Mouse (Mus musculus): ENCODE measurements around the gene Isg20l2.

Gene Isg20l2

DNA sequence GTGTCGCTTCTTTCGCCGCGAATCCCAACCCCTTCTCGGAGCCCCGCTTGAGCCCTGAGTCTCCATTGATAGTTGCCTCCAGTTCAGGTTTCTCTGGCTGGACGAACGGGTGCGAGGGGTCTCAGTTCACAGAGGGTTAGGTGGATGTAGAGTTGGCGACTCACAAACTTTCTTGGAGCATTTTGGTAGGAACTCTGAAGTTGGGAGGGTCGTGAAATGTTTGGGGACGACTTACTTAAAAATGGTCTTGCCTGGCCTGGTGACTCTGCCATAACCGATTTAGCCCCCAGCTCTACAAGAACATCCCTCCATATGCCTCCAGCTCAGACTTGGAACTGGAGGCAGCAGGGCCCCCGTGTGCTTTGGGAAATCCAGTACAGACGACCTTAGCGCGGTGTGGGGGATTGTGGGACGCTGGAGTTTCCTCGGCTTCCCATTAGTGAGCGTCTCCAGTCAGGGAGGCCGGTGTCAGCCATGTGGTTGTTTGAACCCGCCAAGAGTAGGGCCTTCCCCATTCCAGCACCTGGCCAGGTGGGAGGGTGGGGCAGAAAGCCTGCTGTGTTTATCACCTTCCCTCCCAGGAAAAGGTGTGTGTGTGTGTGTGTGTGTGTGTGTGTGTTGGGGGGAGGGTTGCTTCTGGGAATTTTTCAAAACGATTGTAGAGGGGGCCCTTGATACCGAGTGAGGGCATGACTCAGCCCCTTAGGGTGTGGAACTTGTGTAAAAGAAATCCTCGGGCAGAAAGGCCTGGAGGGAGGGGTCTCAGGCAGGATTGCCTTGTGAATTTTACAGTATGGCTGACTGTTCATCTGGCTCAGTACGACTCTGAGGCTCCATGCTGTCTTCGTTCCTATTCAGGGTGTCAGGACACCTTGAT is 22.9 kb upstream of the Isg20l2 start:
- no peak for TF ChIP-seq GATA4 (IDR thresholded peaks at IDR 0.05; ENCODE audit: insufficient replicate concordance, low read length)

DNA sequence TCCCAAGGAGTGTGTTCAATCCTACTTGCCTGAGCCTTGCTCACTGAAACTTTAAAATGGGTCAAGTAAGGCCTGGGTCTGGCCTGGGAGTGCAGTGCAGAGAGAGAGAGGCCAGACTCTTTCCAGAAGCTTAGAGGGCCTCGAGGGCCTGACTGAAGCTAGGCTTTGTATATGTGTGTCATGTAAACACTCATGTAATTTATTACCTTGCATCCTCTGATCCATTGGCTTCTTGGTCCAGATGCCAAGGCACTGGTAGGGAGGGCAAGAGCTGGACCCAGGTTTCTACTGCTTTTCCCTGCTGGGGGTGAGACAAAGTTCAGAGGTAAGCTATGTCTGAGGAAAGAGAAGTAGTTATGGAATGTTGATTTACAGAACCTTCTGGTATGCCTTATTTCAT is 22.2 kb upstream of the Isg20l2 start:
- TF ChIP-seq GATA4 (IDR thresholded peaks at IDR 0.05; ENCODE audit: insufficient replicate concordance, low read length), result no peak

DNA sequence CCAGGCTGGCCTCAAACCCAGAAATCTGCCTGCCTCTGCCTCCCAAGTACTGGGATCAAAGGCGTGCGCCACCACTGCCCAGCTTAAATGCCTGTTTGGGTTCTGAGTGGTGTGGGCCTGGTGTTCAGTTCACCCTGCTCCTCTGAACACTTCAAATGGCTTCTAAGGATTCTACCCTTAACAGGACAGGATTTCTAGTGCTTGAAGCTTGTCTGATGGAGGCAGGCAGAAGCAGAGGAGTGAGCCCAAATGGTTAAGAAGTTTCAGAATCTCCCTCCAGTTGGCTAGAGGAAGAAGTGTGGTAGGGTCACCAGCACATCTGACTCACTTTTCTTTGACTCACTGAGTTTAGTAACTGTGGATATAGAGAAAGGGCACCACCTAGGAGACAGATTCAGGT is 20.7 kb upstream of the Isg20l2 start:
- no peak for TF ChIP-seq GATA4 (IDR thresholded peaks at IDR 0.05; ENCODE audit: insufficient replicate concordance, low read length)

GRCm38 (mm10) chr3:87909874-87910273 is 20.2 kb upstream of the Isg20l2 start:
- no peak for TF ChIP-seq GATA4 (IDR thresholded peaks at IDR 0.05; ENCODE audit: insufficient replicate concordance, low read length)

- no peak for TF ChIP-seq GATA4 (IDR thresholded peaks at IDR 0.05; ENCODE audit: insufficient replicate concordance, low read length)
These were observed 19.5 kb upstream of the Isg20l2 start for GRCm38 (mm10) chr3:87910573-87911141.

DNA sequence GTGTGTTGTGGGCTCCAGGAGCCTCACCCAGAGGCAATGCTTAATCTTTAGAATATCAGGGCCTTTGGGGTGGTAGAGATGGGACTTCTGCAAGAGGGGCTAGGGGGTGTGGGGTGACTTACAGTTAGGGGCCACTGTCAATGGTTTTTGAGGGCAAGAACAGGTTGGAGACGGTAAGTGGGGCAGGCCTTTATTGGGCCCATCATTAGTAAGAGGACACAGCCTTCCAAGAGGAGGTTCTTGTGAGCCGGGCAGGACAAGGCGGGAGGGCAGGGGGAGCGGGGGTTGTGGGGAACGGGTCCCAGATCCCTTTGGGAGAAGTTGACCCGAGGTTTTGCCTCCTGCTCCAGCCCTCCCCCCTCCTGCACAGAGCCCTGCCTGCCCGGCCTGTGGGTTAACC is 16.6 kb upstream of the Isg20l2 start:
- no peak for TF ChIP-seq GATA4 (IDR thresholded peaks at IDR 0.05; ENCODE audit: insufficient replicate concordance, low read length)

GRCm38 (mm10) chr3:87913891-87914290 is 16.2 kb upstream of the Isg20l2 start:
- no peak for TF ChIP-seq GATA4 (IDR thresholded peaks at IDR 0.05; ENCODE audit: insufficient replicate concordance, low read length)

DNA sequence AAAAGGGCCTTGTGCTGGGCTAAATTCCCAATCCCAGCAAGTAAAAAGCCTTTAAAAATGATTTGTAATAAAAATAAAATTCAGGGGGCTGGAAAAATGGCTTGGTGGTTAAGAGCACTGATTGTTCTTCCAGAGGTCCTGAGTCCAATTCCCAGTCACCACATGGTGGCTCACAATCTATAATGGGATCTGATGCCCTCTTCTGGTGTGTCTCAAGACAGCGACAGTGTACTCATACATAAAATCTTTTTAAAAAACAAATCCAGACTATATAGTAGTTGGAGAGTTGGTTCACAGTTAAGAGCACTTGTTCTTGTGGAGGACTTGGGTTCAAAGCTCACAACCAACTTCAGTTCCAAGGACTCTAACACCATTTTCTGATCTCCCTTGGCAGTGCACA is 13.1 kb upstream of the Isg20l2 start:
- TF ChIP-seq GATA4 (IDR thresholded peaks at IDR 0.05; ENCODE audit: insufficient replicate concordance, low read length), result no peak

GRCm38 (mm10) chr3:87918551-87918950 is 11.6 kb upstream of the Isg20l2 start:
- TF ChIP-seq GATA4 (IDR thresholded peaks at IDR 0.05; ENCODE audit: insufficient replicate concordance, low read length), result no peak

DNA sequence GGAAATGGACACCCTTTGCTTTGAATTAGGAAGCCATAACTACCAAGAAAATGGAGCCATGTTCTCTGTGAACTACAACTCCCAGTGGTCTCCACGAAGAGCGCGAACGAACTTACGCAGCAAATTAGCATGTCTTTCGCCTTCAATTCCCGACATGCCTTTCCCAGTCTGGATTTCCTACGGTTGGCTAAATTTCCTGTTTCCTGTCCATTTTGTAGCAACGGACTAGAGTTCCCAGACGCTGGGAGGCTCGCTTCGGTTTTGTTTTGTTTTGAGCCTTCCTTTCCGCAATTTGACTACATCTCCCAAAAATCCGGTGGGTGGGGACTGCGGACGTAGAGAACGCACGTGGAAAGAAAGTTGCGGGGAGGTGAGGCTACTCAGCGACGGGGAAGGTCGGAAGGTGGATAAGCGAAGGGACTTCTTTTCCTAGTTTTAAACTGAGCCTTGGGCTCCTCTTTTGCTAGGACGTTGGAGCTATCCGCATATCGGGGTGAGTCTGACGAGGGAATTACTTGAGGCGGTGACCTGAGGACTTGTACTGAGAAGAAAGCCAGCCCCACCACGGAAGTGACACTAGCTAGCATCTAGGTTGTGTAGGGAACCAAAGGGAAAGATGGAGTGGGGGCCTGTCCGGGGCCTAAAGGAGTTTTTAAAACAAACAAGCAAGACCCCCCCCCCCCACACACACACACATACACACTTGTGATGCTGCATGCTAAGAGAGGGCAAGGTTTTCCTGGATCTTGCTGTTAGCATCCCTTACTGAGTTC is 10.6 kb upstream of the Isg20l2 start, which contains the start of gene Mrpl24:
TSS of gene Mrpl24 (plus strand) at position 171 of the 773 bp plus-strand sequence.
- TF ChIP-seq GATA4 (IDR thresholded peaks at IDR 0.05; ENCODE audit: insufficient replicate concordance, low read length), result no peak

GRCm38 (mm10) chr3:87920270-87920943 is 9.7 kb upstream of the Isg20l2 start:
- TF ChIP-seq GATA4 (IDR thresholded peaks at IDR 0.05; ENCODE audit: insufficient replicate concordance, low read length), result no peak

DNA sequence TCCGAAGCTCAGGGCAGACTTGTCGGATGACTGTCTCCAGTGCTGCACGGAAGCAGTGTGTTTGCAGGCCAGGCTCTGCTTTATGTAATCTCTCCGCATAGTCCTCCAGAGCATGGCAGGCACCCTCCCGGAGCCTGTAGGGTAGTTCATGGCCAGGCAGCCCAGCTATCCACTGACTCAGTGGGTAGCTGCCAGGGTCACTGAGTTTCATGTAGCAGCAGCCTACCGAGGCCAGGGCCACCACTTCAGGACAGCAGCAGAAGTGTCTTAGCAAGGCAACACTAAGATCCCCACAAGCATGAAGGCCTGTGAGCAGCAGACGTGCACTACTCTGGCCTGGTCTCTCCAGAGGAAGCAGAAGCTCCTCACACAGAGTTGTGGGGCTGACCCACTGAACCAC is 5.1 kb upstream of the Isg20l2 start:
- TF ChIP-seq GATA4 (IDR thresholded peaks at IDR 0.05; ENCODE audit: insufficient replicate concordance, low read length), result no peak

DNA sequence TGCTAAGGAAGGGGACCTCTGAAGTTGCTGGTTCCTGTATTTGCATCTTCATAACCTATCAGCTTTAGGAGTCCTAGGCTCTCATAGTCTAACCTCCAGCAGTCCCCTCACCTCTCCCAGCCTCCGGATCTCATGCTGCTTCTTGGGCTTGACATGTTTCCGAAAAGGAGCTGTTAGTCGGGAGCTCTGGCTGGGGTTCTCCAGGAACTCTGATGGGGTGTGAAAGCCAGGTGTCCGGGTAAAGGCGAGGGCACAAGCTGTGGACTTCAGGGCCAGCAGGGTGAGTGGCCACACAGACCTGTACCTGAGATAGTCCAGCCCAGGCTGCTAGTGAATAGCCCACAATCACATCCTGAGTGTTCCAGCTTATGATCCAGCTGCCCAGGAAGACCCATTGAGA is 2.7 kb upstream of the Isg20l2 start:
- TF ChIP-seq GATA4 (IDR thresholded peaks at IDR 0.05; ENCODE audit: insufficient replicate concordance, low read length), result no peak

GRCm38 (mm10) chr3:87929341-87930077 is 605 bp upstream of the Isg20l2 start:
- TF ChIP-seq GATA4 (IDR thresholded peaks at IDR 0.05; ENCODE audit: insufficient replicate concordance, low read length), result no peak

DNA sequence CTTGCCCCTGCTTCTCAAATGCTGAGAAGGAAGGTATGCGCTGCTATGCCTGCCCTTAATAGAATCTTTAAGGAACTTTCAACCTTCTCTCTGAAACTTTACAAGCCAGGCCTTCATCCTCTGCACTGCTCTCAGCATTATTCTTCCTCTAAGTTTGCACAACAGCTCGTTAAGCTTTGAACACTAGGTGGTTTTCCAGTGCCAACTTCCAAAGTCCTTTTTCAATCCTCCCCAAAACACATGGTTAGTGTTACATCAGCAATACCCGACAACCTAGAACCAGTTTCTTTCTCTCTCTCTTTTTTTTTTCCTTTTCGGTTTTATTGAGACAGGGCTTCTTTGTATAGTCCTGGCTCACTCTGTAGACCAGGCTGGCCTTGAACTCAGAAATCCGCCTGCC is 3.9 kb downstream of the Isg20l2 start:
- TF ChIP-seq GATA4 (IDR thresholded peaks at IDR 0.05; ENCODE audit: insufficient replicate concordance, low read length), result no peak
